Mouse (Mus musculus): Measurements from ENCODE around the gene Pabpn1l.

- TF ChIP-seq CTCF (IDR thresholded peaks at IDR 0.05; ENCODE audit: extremely low read depth, insufficient read depth, insufficient read length, insufficient replicate concordance) = peak; percentile 51; the same call in 1 of the 2 replicates
- TF ChIP-seq POLR2A (IDR thresholded peaks at IDR 0.05; ENCODE audit: low read depth, low read length) = no peak
Observed at GRCm38 (mm10) chr8:122617947-122618546, 4.5 kb downstream of the Pabpn1l start.

Measured in spleen, adult 2 months (tissue).